Mouse (Mus musculus): ENCODE results near the gene Vmn1r85. TPM values are rescaled to one million over a fixed set of nuclear protein-coding genes. Genes with fewer than 3 reads are reported as not detected.

The Vmn1r85 gene
- polyA plus RNA-seq, 1 experiment from 2014 or later: 0.09 TPM

DNA sequence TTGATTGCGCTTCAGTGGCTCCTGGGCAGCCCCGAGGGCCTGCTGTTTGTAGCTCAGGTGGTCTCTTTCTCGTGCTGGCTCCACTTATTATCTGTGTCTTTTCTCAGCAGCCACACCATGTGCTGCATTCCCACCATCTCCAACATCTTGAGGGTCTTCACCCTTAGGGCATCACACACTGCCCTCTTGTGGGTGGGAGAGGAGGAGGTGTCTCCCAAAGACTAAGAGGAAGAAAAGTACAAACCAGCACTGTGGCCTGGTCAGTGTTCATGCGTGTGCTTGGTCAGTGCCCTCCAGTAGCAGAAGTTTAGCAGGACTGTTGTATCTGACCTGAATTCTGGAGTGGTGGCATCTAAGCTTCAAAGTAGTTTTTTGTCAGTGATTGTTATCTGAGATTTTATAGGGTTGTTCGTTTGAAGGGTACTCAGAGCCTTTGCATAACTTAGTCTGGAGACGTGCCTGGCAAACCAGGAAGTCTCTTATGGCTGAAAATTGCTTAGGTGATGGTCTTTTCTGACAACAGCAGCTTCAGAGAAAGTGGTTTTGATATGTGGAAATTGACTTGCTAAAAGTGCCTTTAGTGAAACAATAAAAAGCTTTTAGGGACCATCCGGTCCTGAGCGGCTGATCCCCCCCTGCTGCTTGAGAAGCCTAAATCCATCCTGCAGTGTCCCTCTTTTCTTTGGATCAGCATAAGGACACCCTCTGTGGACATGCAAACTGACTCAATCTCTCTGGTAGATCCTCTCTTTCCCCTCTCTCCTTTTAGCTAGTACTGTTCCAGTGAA is 37.9 kb downstream of the Vmn1r85 start:
- Histone ChIP-seq H3K27me3 (ENCODE audit: control insufficient read depth, insufficient read depth, low read length) (no peaks in the 10 kb centered on the region), H3K36me3 (ENCODE audit: control insufficient read depth, insufficient read depth, low read length) (no peaks in the 10 kb centered on the region), H3K4me3 (replicated peaks; ENCODE audit: low read depth, low read length) (no peak overlapping the region), H3K4me2 (ENCODE audit: low read length) (no peak overlapping the region), H3K27ac (replicated peaks; ENCODE audit: low read depth, low read length) (no peak overlapping the region), H3K9me3 (ENCODE audit: control insufficient read depth, low read length) (no peaks in the 10 kb centered on the region), H3K4me1 (ENCODE audit: control insufficient read depth, insufficient read depth, low read length) (no peaks in the 10 kb centered on the region; the same call in 1 of the 2 replicates), H3K9ac (replicated peaks; ENCODE audit: low read length) (no peak overlapping the region)
- no peak for DNase-seq
- WGBS: 56% methylated on average over 8 of the region's 8 CpGs
- ATAC-seq (ENCODE audit: low FRiP score, low TSS enrichment): no peak

DNA sequence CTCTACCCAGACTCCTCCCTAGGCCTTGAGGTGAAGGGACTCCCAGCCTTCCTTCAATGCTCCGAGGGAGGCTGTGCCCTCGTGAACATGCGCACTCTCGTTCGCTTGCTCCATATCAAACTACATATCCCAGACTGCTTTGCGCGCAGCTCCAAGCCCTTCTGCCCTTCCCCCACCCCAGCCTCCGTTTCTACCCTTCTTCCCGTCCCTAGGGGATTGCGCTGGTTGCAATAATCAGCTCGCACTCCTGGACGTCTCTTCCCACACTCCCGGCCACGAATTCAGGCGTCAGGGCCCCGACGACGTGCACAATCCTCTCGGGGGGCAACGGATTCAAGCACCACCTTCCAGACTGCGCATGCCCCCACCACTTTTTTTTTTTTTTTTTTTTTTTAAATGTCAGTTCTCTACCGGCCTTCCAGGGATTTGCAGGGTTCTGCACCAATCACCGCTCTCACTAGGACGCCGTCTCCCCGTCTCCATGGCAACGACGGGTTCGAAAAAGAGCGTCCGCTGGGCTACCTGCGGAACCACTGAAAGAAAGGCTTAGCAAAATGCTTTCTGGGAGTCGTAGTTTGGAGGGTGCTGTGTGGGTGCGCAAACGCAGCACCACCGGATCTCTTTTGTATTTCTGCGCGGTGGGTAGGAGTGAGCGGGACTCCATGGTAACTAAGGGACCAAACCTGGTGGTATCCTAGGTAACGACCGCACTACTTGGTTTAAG is 40.5 kb downstream of the Vmn1r85 start, which contains the start of gene Mzf1:
Gene Mzf1, minus strand, starts transcription at position 478 of the 724 bp plus-strand sequence.
- ATAC-seq (ENCODE audit: low FRiP score, low TSS enrichment) (peak; percentile 95), DNase-seq (peak; percentile 100)
- Histone ChIP-seq H3K4me1 (ENCODE audit: control insufficient read depth, insufficient read depth, low read length) (no peaks in the 10 kb centered on the region; the same call in 1 of the 2 replicates), H3K27me3 (ENCODE audit: control insufficient read depth, insufficient read depth, low read length) (no peaks in the 10 kb centered on the region), H3K27ac (replicated peaks; ENCODE audit: low read depth, low read length) (peak within 1 kb of the TSS; percentile 97), H3K9me3 (ENCODE audit: control insufficient read depth, low read length) (no peaks in the 10 kb centered on the region), H3K4me3 (replicated peaks; ENCODE audit: low read depth, low read length) (peak within 1 kb of the TSS; percentile 54), H3K36me3 (ENCODE audit: control insufficient read depth, insufficient read depth, low read length) (no peaks in the 10 kb centered on the region), H3K4me2 (ENCODE audit: low read length) (peak within 1 kb of the TSS; percentile 61), H3K9ac (replicated peaks; ENCODE audit: low read length) (peak within 1 kb of the TSS; percentile 63; the same call in 1 of the 2 replicates)
- WGBS: under 1% methylated on average over 41 of the region's 41 CpGs

DNA sequence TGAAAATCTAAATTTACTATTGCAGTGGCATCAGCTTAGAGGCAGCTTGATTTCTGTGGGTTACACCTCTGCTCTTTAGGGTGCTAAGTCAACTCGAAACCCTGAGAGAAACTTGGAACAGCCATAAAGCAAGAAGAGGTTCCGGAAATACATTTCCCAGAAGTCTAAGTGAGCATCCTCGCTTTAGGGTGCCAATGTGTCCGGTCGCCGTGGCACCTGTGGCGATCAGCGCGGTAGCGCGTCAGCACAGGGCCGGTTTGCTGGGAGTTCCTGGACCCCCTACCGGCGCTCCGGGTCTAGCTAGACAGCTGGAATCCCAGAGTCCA is 41.0 kb downstream of the Vmn1r85 start:
- peak overlapping the region; percentile 54 for H3K4me3 ChIP-seq (replicated peaks; ENCODE audit: low read depth, low read length)
- H3K9ac ChIP-seq (replicated peaks; ENCODE audit: low read length): peak overlapping the region; percentile 63; the same call in 1 of the 2 replicates
- DNase-seq: no peak
- no peaks in the 10 kb centered on the region; the same call in 1 of the 2 replicates for H3K4me1 ChIP-seq (ENCODE audit: control insufficient read depth, insufficient read depth, low read length)
- ATAC-seq (ENCODE audit: low FRiP score, low TSS enrichment): no peak
- H3K4me2 ChIP-seq (ENCODE audit: low read length): peak overlapping the region; percentile 55
- H3K9me3 ChIP-seq (ENCODE audit: control insufficient read depth, low read length): no peaks in the 10 kb centered on the region
- WGBS: 2% methylated on average over 15 of the region's 15 CpGs
- H3K36me3 ChIP-seq (ENCODE audit: control insufficient read depth, insufficient read depth, low read length): no peaks in the 10 kb centered on the region
- no peaks in the 10 kb centered on the region for H3K27me3 ChIP-seq (ENCODE audit: control insufficient read depth, insufficient read depth, low read length)
- peak overlapping the region; percentile 97 for H3K27ac ChIP-seq (replicated peaks; ENCODE audit: low read depth, low read length)

DNA sequence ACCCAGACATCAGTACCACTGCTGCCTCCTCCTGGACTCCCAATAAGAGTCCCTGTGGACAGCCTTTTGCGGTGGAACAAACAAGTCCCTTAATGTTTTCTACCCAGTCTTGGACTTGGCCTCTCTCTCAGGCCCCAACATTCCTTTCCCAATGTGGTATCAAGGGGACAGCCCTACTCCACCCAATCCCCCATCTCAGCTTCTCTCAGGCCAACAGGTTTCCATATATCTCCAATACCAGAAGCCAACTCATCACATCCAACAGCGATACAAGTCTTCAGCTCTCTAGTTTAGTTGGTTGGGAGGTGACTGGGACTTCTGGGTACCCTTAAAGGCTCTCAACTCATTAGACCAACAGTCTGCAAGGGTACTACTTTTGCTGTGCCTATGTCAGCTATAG is 41.5 kb downstream of the Vmn1r85 start:
- no peaks in the 10 kb centered on the region for H3K9me3 ChIP-seq (ENCODE audit: control insufficient read depth, low read length)
- H3K27me3 ChIP-seq (ENCODE audit: control insufficient read depth, insufficient read depth, low read length): no peaks in the 10 kb centered on the region
- 90% methylated on average over 2 of the region's 2 CpGs for WGBS
- H3K9ac ChIP-seq (replicated peaks; ENCODE audit: low read length): peak overlapping the region; percentile 63; the same call in 1 of the 2 replicates
- peak overlapping the region; percentile 97 for H3K27ac ChIP-seq (replicated peaks; ENCODE audit: low read depth, low read length)
- peak overlapping the region; percentile 54 for H3K4me3 ChIP-seq (replicated peaks; ENCODE audit: low read depth, low read length)
- peak overlapping the region; percentile 55 for H3K4me2 ChIP-seq (ENCODE audit: low read length)
- no peaks in the 10 kb centered on the region; the same call in 1 of the 2 replicates for H3K4me1 ChIP-seq (ENCODE audit: control insufficient read depth, insufficient read depth, low read length)
- DNase-seq (no peak), ATAC-seq (ENCODE audit: low FRiP score, low TSS enrichment) (no peak)
- H3K36me3 ChIP-seq (ENCODE audit: control insufficient read depth, insufficient read depth, low read length): no peaks in the 10 kb centered on the region

DNA sequence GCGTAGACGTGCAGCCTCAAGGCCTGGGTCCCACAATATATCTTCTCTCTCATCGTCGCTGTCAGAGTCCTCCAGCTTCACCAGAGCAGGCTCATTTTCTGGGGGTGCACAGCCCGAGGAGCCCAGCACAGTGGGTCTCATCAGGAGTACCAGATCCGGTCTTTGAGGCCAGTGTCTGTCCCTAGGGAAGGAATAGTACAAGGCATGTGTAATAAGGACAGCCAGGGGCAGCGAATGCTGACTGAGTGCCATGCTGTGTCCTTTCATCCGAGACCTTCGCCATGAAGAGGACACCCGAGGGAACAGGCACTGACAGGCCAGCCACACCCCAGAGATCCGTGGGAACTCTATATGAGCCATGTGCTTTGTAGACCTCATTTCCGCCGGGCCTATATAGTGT is 42.0 kb downstream of the Vmn1r85 start:
- H3K4me3 ChIP-seq (replicated peaks; ENCODE audit: low read depth, low read length): no peak overlapping the region
- no peak overlapping the region for H3K9ac ChIP-seq (replicated peaks; ENCODE audit: low read length)
- H3K27ac ChIP-seq (replicated peaks; ENCODE audit: low read depth, low read length): no peak overlapping the region
- ATAC-seq (ENCODE audit: low FRiP score, low TSS enrichment): no peak
- H3K4me2 ChIP-seq (ENCODE audit: low read length): no peak overlapping the region
- no peaks in the 10 kb centered on the region for H3K36me3 ChIP-seq (ENCODE audit: control insufficient read depth, insufficient read depth, low read length)
- no peaks in the 10 kb centered on the region; the same call in 1 of the 2 replicates for H3K4me1 ChIP-seq (ENCODE audit: control insufficient read depth, insufficient read depth, low read length)
- no peak for DNase-seq
- H3K27me3 ChIP-seq (ENCODE audit: control insufficient read depth, insufficient read depth, low read length): no peaks in the 10 kb centered on the region
- H3K9me3 ChIP-seq (ENCODE audit: control insufficient read depth, low read length): no peaks in the 10 kb centered on the region
- 90% methylated on average over 13 of the region's 13 CpGs for WGBS

DNA sequence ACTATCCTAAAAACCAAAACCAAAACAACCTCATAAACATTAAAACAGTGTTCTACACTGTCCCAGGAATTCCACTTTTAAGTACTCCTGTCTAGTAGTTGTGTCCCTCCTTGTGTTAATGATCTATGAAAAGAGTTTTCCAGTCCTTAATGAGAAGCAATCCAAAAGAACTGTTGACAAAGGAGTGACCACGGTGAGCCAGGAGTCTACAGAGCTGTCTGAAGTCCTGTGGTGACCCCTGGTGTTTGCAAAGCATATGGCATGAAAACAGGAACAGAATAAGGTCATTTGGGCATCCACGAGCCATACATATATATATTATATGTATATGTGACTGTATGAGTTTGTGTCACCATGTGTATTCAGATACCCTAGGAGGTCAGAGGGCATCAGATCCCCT is 48.9 kb downstream of the Vmn1r85 start:
- no peak overlapping the region for H3K9ac ChIP-seq (replicated peaks; ENCODE audit: low read length)
- no peak overlapping the region for H3K27ac ChIP-seq (replicated peaks; ENCODE audit: low read depth, low read length)
- DNase-seq (peak; percentile 83), ATAC-seq (ENCODE audit: low FRiP score, low TSS enrichment) (peak; percentile 57; the same call in 1 of the 2 replicates)
- H3K4me3 ChIP-seq (replicated peaks; ENCODE audit: low read depth, low read length): no peak overlapping the region
- H3K9me3 ChIP-seq (ENCODE audit: control insufficient read depth, low read length): peaks cover 4% of the 10 kb centered on the region; the same call in 1 of the 2 replicates
- H3K4me2 ChIP-seq (ENCODE audit: low read length): no peak overlapping the region
- no peaks in the 10 kb centered on the region for H3K4me1 ChIP-seq (ENCODE audit: control insufficient read depth, insufficient read depth, low read length)
- H3K36me3 ChIP-seq (ENCODE audit: control insufficient read depth, insufficient read depth, low read length): no peaks in the 10 kb centered on the region
- WGBS: 13% methylated on average over 2 of the region's 2 CpGs
- peaks cover 38% of the 10 kb centered on the region for H3K27me3 ChIP-seq (ENCODE audit: control insufficient read depth, insufficient read depth, low read length)

DNA sequence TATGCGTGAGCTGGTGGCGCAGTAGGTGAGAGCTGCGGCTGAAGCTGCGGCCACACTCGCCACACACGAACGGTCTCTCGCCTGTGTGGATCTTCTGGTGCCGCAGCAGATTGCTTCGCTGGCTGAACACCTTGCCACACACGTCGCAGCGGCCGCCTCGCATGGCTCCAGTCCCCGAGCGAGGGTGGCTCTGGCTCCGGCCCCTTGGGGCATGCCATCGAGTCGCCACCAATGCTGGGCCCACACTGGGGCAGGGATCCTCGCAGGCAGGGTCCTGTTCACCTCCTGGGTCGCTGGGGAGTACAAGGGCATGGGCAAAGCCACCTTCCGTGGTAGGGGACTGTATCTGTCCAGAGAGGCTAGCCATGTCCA is 50.7 kb downstream of the Vmn1r85 start:
- peak; percentile 22 for ATAC-seq (ENCODE audit: low FRiP score, low TSS enrichment)
- no peak for DNase-seq
- H3K4me1 ChIP-seq (ENCODE audit: control insufficient read depth, insufficient read depth, low read length): no peaks in the 10 kb centered on the region; the same call in 1 of the 2 replicates
- peak overlapping the region; percentile 94 for H3K4me2 ChIP-seq (ENCODE audit: low read length)
- H3K9ac ChIP-seq (replicated peaks; ENCODE audit: low read length): peak overlapping the region; percentile 72
- peaks cover 4% of the 10 kb centered on the region; the same call in 1 of the 2 replicates for H3K9me3 ChIP-seq (ENCODE audit: control insufficient read depth, low read length)
- no peaks in the 10 kb centered on the region for H3K36me3 ChIP-seq (ENCODE audit: control insufficient read depth, insufficient read depth, low read length)
- peak overlapping the region; percentile 45 for H3K4me3 ChIP-seq (replicated peaks; ENCODE audit: low read depth, low read length)
- WGBS: 4% methylated on average over 23 of the region's 23 CpGs
- H3K27me3 ChIP-seq (ENCODE audit: control insufficient read depth, insufficient read depth, low read length): peaks cover 38% of the 10 kb centered on the region
- H3K27ac ChIP-seq (replicated peaks; ENCODE audit: low read depth, low read length): peak overlapping the region; percentile 67; the same call in 1 of the 2 replicates

DNA sequence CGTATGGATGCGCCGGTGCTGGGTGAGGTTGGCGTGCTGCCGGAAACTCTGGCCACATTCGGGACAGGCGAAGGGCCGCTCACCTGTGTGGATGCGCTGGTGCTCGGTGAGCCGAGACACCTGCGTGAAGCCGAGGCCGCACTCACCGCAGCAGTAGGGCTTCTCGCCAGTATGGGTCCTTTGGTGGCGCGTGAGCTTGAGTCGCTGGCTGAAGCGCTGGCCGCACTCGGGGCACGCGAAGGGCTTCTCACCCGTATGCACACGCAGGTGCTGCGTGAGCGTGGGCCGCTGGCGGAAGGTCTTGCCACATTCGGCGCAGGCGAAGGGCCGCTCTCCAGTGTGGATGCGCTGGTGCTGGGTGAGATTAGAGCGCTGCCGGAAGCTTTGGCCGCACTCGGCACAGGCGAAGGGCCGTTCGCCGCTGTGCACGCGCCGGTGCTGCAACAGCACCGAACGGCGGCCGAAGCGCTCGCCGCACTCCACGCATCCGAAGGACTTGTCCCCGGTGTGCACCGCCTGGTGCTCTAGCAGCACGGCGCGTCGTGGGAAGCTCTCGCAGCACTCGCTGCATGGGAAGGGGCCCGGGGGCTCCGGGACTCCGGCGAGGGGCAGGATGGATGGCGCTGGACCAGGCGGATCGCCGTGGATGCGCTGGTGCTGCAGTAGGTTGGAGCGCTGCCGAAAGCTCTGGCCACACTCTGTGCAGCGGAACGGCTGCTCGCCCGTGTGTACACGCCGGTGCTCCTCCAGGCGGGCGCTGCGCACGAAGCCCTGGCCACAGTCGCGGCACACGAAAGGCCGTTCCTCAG is 51.3 kb downstream of the Vmn1r85 start:
- H3K4me2 ChIP-seq (ENCODE audit: low read length): peak overlapping the region; percentile 94
- ATAC-seq (ENCODE audit: low FRiP score, low TSS enrichment) (peak; percentile 62), DNase-seq (peak; percentile 71)
- peaks cover 38% of the 10 kb centered on the region for H3K27me3 ChIP-seq (ENCODE audit: control insufficient read depth, insufficient read depth, low read length)
- H3K36me3 ChIP-seq (ENCODE audit: control insufficient read depth, insufficient read depth, low read length): no peaks in the 10 kb centered on the region
- peak overlapping the region; percentile 67 for H3K27ac ChIP-seq (replicated peaks; ENCODE audit: low read depth, low read length)
- 4% methylated on average over 88 of the region's 88 CpGs for WGBS
- H3K9me3 ChIP-seq (ENCODE audit: control insufficient read depth, low read length): peaks cover 4% of the 10 kb centered on the region; the same call in 1 of the 2 replicates
- H3K4me1 ChIP-seq (ENCODE audit: control insufficient read depth, insufficient read depth, low read length): peaks cover 6% of the 10 kb centered on the region
- peak overlapping the region; percentile 45 for H3K4me3 ChIP-seq (replicated peaks; ENCODE audit: low read depth, low read length)
- peak overlapping the region; percentile 72 for H3K9ac ChIP-seq (replicated peaks; ENCODE audit: low read length)

Measured in midbrain, embryonic 14.5 days (tissue).